Mouse (Mus musculus): ENCODE results near the gene Taldo1. TPM values are rescaled to one million over a fixed set of nuclear protein-coding genes. Genes with fewer than 3 reads are reported as not detected.
"Not testable (repeated sequence)": the region's sequence is repeated elsewhere in the genome, so short reads cannot be mapped to it uniquely, and the experiment has no call there.

Gene Taldo1
- total RNA-seq, 2 experiments from 2014 or later: 103 TPM

DNA sequence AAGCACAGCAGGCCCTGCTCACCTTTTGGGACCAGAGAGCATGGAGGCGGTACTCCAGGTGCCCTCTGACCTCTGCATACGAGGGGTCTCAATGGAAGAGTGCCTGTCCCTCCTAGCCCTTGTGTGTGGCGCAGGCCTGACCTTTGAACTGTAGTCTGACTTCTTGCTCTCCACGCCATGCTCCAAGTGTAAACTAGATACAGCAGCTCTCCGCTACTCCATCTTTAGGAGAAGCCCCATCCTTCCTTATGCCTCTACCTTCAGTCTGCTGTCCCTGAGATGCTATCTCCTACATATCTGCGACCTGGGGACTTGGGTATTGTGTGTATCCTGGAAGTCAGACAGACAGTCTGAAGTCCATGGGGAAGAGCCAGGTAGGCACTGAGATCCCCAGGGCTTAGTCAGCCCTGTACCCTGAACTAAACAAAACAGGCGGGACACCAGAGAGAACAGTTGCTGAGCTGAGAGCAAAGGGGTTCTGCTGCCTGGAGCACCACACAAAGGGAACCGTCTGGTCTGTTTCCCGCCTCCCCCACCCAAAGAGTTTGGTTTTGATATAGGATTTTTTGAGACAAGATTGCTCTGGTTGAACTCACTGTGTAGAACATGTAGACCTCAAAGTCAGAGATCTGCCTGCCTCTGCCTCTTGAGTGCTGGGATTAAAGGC is 44.0 kb downstream of the Taldo1 start:
- no peak for DNase-seq (ENCODE audit: low spot score in 2 of 2)
- intact Hi-C loops (cut with DNase I): loop anchor here (2.0 kb wide), 1 partner anchor 21 kb away; the partner anchor contains the start of gene Gatd1

DNA sequence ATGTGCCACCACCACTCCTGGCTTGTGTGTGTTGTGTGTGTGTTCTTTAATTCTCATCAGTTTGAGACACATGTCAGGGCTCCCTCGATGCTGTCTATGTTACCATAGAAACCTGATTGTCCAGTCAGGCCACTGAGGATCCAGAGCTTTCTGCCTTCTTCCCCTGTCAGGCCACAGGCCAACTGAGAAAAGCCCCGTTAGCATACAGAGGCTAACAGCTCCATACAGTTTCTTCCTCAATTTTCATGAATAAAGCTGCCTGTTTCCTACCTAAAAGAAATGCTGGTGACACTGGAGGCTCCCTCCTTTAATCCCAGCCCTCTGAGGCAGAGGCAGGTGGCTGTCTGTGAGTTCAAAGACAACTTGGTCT is 44.5 kb downstream of the Taldo1 start:
- intact Hi-C loops (cut with DNase I): no loop called here
- DNase-seq (ENCODE audit: low spot score in 2 of 2): no peak

DNA sequence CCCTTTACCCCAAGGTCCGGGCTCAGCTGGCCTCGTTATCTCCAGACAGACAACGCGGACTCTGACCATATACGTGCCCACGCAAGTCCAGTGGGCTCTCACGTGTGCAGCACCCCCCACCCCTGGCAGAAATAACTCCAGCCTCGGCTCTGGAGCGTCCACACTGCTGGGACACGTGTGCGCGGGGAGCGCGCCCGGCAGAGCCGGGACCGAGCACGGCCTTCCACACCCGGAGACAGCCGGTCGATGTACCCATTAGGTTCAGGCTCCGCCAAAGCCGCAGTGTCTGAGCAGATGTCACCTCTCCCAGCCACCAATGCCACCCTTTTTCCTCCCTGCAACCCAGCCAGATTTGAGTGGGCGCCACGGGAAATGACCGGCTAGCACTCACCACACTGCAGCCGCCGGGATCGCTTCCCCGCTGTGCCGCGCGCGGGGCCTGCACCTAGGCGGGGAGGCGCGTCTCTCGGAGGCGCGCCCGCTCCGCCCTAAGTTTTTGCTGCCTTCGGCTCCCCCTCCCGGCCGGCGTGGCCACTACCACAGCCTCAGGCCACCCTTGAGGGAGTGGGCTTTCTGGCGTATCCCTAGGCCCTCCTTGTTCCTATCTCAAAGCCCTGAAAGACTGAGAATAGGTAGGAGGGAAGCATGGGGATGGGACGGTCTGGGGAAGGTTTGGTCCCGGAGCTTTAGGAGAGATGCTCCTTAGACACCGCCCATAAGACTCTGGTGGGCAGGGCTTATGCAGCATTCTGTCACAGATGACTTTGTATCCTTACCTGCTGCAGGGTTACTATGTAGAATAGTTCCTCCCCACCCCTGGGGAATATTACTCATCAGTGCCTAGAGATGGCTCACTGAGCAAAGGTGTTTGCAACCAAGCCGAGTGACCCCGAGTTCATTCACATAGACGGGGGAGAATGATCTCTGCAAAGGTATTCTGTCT is 45.5 kb downstream of the Taldo1 start, which contains the start of gene Slc25a22:
TSS of gene Slc25a22 (minus strand) at position 715 of the 943 bp plus-strand sequence.
- peak; percentile 87 for DNase-seq (ENCODE audit: low spot score in 2 of 2)
- intact Hi-C loops (cut with DNase I): loop anchor here (1.0 kb wide), 1 partner anchor 10 kb away; the partner anchor contains the start of gene Rplp2

DNA sequence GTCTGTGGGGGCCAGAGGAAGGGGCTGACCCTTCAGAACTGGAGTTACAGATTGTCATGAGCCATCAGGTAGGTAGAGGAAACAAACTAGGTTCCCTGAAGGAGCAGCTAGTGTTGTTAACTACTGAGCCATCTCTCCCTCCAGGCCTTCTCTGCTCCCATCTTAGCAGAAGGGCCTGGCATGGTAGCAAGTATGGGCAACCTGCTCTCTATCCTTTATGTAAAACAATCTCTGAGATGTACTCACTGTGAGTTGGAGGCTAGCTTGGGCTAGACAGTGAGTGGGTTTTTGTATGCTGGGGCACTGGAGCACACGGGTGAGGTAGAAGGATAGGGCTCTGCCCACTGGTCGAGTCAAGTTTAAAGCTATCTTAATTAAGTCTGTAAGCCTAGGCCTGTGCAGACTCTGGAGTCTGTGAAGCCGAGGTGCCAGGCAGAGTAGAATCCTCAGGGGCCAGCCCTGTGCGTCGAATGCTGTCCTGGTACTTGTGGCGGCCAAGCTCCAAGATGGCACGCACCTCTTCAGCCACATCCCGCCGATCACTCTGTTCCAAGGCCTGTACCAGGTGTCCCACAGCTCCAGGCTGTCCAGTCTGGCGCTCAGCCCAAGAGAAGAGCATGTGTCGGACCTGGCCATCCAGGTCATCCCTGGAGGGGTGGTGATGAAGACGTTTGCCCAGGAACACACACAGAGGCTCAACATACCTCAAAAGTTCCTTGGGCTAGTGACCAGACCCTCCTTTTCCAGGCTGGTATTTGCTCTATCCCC is 46.4 kb downstream of the Taldo1 start:
- intact Hi-C loops (cut with DNase I): no loop called here
- DNase-seq (ENCODE audit: low spot score in 2 of 2): no peak

DNA sequence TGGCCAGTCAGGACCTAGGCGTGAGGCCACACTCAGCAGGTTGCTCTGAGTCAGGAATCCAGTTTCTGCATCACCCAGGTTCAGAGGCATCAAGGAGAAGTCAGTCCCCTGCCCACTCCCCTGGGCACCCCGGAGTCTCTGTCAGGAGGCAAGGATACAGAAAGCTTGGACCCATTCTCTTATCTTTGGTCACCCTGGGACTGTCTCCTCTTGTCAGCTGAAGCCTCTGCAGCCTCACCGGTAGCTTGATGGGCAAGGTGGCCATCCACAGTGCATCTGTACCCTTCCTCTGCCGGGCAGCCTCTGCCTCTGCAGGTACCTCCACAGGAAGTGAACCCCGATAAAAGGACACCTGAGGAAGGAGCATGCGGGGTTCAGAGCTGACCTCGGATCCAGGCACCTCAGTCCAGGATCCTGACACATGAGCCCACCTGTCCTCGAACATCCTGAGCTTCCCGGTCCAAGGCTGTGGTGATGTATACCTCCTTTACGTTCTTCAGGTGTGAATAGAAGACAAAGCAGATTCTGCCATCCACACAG is 47.2 kb downstream of the Taldo1 start:
- DNase-seq (ENCODE audit: low spot score in 2 of 2): no peak
- intact Hi-C loops (cut with DNase I): no loop called here

DNA sequence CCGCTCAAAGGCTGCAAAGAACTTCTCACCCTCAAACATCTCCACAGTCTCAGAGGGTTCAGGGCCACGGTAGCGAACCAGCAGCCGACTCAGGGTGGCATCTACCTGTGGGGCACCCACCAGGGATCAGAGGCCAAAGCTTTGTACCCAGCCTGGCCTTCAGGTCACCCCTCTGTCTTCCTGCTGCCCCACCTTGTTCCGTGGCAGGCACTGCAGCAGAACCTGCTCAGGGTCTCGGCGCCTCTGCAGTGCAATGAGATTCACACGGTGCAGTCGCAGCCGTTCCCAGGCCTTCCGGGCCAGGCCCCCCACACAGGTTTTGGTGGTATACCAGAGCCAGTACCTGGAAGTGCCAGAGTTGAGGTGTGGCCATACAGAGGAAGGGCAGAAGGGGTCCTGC is 47.8 kb downstream of the Taldo1 start:
- intact Hi-C loops (cut with DNase I): no loop called here
- DNase-seq (ENCODE audit: low spot score in 2 of 2): no peak

DNA sequence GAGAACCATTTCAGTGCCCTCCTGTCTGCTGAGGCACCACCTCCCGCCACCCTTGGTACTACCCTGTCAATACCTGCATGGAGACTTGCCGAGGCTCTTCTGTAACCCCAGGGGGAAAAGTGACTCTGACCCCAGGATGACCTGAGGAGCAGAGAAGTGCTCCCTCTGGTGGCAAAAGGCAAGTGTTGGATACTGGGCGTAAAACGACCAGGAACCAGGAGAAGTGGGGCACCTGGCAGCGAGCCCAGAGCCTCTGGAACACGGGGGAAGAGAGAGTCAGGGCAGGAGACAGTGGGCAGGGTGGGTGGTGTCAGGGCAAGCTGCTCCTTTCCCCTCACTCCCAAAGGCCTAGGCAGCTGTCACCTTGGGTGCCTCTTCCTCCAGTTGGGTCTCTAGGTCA is 48.6 kb downstream of the Taldo1 start:
- intact Hi-C loops (cut with DNase I): no loop called here
- DNase-seq (ENCODE audit: low spot score in 2 of 2): peak in 1 of 2 experiments; percentile 58

DNA sequence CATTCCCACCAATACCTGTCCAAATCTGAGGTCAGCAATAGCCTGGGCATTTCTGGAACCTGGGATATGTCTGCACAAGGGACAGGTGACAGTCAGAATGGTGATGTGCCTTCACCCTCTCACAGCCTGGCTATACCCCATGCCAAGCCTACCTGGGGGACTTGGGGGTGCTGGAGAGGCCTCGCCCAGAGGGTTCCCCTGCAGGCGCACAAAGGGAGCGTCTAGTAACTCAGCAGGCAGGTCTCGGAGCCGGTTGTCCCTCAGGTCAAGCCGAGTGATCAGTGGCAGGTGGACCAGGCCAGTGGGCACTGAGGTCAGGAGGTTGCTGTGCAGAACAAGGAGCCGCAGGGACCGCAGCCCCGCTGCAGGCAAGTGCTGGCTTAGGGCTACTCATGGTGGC is 49.5 kb downstream of the Taldo1 start:
- no peak for DNase-seq (ENCODE audit: low spot score in 2 of 2)
- intact Hi-C loops (cut with DNase I): no loop called here

DNA sequence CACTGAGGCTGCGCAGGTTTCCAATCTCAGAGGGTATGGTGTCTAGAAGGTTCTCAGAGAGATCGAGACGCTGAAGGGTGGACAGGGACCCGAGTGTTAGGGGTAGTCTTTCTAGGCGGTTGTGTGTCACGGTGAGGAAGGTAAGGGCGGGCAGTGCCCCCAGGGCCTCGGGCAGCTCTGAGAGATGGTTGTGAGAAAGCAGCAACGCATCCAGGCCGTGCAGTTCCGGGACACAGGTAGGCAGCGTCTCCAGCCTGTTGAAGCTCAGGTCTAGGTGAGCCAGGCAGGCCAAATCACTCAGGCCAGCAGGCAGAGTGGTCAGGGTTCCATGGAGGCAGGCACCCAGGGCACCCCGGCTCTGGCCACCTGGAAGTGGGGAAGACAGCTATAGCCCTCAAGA is 50.2 kb downstream of the Taldo1 start:
- intact Hi-C loops (cut with DNase I): no loop called here
- DNase-seq (ENCODE audit: low spot score in 2 of 2): no peak

DNA sequence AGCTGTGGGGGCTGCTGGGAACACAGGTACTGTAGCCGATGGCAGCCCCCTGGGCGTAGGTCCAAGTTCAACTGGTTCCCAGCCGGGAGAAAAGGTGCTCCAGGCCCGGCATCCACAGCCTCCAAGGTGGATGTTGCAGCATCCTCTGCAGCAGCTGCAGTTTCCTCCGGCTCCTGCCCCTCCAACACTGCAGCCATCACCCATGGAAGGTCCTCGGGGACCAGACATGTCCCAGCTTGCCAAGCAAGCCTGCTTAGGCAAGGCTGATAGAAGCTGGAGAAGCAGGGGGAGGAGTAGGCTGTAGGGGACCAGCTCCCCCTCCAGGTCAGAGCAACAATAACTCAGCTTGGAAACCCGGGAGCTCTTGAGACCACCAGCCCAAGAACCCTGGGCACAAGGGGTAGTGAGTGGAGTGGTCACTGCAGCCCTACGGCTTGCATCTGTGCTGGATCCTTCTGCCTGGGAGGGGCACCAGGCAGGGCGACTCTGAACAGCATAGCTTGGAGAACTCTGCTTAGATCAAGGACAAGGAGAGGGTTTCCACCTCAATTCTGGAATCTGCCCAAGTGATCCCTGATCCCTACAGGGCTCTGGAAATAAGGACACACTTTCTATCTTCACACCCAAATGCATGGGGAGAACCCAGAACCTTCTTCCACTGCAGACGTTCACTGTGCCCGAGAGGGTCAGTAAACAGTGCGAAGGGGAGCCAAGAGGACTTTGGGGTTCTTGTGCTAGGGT is 51.3 kb downstream of the Taldo1 start:
- intact Hi-C loops (cut with DNase I): no loop called here
- DNase-seq (ENCODE audit: low spot score in 2 of 2): no peak

DNA sequence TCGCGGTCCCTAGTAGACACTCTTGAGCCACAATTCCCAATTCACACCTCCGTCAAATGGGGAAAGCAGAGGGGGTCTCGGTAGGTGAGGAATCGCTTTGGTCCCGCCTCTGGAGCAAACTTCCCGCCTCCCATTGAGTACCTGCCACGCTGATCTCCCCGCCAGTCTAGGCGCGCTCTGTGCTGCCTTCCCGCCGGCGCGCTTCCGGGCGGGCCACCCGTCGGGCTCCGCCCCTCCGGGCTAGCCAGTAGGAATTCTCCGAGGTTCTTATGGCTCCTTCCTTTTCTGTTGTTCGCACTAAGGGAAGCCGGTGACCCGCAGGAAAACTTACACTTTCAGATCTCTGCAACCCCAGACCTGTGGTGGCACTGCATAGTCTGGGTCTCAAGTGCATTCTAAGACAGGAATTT is 51.8 kb downstream of the Taldo1 start, which contains the start of gene Pidd1:
TSS of gene Pidd1 (minus strand) at position 198 of the 410 bp plus-strand sequence.
- intact Hi-C loops (cut with DNase I): no loop called here
- no peak for DNase-seq (ENCODE audit: low spot score in 2 of 2)

DNA sequence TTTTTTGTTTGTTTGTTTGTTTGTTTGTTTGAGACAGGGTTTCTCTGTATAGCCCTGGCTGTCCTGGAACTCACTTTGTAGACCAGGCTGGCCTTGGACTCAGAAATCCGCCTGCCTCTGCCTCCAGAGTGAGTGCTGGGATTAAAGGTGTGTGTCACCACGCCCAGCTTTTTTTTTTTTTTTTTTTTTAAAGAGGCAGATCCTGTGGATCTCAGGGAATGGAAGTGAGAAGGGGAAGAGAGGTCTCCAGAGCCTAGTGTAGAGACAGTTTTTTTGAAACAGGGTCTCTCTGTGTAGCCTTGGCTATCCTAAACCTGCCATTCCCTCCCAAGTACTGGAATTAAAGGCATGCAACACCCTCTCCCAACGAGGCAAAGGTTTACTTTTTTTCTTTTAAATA is 54.4 kb downstream of the Taldo1 start:
- intact Hi-C loops (cut with DNase I); DNase-seq (ENCODE audit: low spot score in 2 of 2): not testable (repeated sequence)

DNA sequence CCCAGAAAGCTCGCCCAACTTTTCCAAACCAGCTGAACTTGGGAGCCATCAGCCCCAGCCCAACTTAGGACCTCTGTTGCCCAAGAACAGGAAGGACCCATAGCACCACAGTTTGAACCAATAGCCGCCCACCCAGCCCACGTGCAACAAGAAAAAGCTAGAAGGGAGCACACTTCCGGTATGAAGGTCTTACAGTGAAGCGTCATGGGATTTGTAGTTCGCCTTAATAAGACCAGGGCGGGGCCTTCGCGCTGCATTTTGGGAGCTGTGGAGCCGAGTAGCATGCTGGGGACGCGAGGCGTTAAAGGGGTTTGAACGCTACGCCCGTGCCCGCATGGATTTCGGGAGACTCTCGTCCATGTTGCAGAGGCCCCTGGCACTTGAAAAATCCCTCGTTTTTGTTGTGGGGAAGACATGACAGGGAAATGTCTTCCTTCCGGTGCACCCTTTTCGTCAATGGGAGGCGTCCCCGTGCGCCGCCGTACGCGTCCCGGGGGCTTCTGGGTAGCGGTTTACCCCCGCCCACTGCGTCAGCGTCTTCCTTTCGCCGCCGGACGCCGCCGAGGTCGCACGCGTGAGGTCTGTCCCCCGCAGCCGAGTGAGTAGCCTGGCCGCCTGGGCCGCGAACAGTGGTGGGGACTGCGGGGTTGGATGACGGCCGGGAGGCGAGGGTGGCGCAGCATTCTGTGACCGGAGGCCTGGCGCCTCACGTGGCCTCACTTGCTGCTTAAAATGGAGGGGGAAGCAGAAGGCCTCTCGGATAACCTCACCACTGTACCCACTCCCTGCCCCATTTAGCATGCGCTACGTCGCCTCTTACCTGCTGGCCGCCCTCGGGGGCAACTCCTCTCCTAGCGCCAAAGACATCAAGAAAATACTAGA is 55.4 kb downstream of the Taldo1 start, which contains the start of gene Rplp2:
TSS of gene Rplp2 (plus strand) at position 261 of the 882 bp plus-strand sequence.
- peak; percentile 97 to 98 for DNase-seq (ENCODE audit: low spot score in 2 of 2)
- intact Hi-C loops (cut with DNase I): loop anchor here (1.0 kb wide), 1 partner anchor 10 kb away; the partner anchor contains the start of gene Slc25a22

DNA sequence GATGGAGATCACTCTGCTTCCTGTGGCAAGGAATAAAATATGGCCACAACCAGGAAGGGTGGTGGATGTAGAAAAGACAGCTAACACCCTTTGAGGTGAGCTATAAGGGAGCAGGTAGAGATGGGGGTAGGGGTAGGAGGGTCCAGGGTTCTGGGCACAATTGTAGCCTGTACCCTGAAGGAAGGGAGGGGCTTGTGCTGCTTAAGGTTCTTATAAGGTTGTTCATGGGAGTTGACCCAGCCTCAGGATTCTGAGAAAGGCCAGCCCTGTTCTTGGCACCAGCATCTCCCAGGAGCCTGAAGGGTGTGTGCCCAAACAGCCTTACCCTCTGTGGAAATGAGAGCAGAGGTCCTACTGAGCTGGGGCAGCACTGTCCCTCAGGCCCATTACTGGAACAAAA is 59.9 kb downstream of the Taldo1 start:
- intact Hi-C loops (cut with DNase I): no loop called here
- no peak for DNase-seq (ENCODE audit: low spot score in 2 of 2)

Data from left cerebral cortex, postnatal 25 days (tissue).